Mouse (Mus musculus) liver, adult 2 months (tissue): ENCODE measurements around the gene Extl1. TPM values are rescaled to one million over a fixed set of nuclear protein-coding genes. Genes with fewer than 3 reads are reported as not detected.

Source experiments
- DNase-seq: peaks from one replicate; pipeline ENCODE4 v3.0.0-alpha.2; 2011; ENCODE audit warnings: low read depth, low spot score; ENCODE audit errors: extremely low read depth
- H3K27ac ChIP-seq: fragments of 200-500 bp; replicated peaks from 2 replicates; pipeline ENCODE4 v1.5.1; 2012; ENCODE audit warnings: low read depth, mild to moderate bottlenecking, control low read depth, inconsistent platforms, low read length; ENCODE audit not compliant: insufficient read depth
- H3K27me3 ChIP-seq: fragments of 200-500 bp; 2 replicates; pipeline ENCODE4 v1.6.1; 2012; ENCODE audit warnings: mild to moderate bottlenecking, moderate library complexity, low read length, inconsistent platforms; ENCODE audit not compliant: control insufficient read depth, insufficient read depth
- H3K36me3 ChIP-seq: fragments of 200-500 bp; 2 replicates; pipeline ENCODE4 v1.6.1; 2012; ENCODE audit warnings: low read length, inconsistent platforms; ENCODE audit not compliant: control insufficient read depth, insufficient read depth
- H3K4me1 ChIP-seq: fragments of 200-500 bp; 2 replicates; pipeline ENCODE4 v1.6.1; 2011; ENCODE audit warnings: low read length; ENCODE audit not compliant: control insufficient read depth, insufficient read depth
- H3K4me3 ChIP-seq: fragments of 200-500 bp; 2 replicates; pipeline ENCODE4 v1.5.1; 2011; ENCODE audit warnings: low read depth, mild to moderate bottlenecking, control low read depth, low read length, moderate library complexity; ENCODE audit not compliant: insufficient read depth
- H3K79me2 ChIP-seq: fragments of 200-500 bp; 2 replicates; pipeline ENCODE4 v1.6.1; 2012; ENCODE audit warnings: inconsistent platforms, mild to moderate bottlenecking, low read length, moderate library complexity; ENCODE audit not compliant: control insufficient read depth, insufficient read depth
- H3K9ac ChIP-seq: fragments of 200-500 bp; 2 replicates; pipeline ENCODE4 v1.6.1; 2012; ENCODE audit warnings: low read depth, mild to moderate bottlenecking, control low read depth, inconsistent platforms, low read length
- CTCF ChIP-seq: fragments of 200-500 bp; IDR thresholded peaks from 2 replicates; pipeline ENCODE4 v1.5.1; 2011; ENCODE audit warnings: low read depth, low read length, control low read depth
- POLR2A ChIP-seq: fragments of 200-500 bp; IDR thresholded peaks from 2 replicates; pipeline ENCODE4 v1.6.1; 2011; ENCODE audit warnings: low read length, control low read depth; ENCODE audit not compliant: insufficient read depth; ENCODE audit errors: extremely low read depth
- WGBS: fragments of 180-500 bp; shearing (Covaris S2); methylation state at CpG from one replicate; pipeline ENCODE4 v1.1.7; 2018; 5-methylcytosine and 5-hydroxymethylcytosine counted together
- polyA plus RNA-seq: library from polyadenylated mRNA; depleted of rRNA; stranded (reverse); fragments of >200 nt; gene quantifications from 2 replicates; pipeline ENCODE4 v1.2.3, GENCODE M21; 2012
- total RNA-seq: library from RNA; depleted of rRNA; stranded (reverse); fragments of >200 nt; gene quantifications from 2 replicates; pipeline ENCODE4 v1.2.3, GENCODE M21; 2014

Gene Extl1
- total and polyA plus RNA-seq, 2 experiments = 1.6 to 6.6 TPM

DNA sequence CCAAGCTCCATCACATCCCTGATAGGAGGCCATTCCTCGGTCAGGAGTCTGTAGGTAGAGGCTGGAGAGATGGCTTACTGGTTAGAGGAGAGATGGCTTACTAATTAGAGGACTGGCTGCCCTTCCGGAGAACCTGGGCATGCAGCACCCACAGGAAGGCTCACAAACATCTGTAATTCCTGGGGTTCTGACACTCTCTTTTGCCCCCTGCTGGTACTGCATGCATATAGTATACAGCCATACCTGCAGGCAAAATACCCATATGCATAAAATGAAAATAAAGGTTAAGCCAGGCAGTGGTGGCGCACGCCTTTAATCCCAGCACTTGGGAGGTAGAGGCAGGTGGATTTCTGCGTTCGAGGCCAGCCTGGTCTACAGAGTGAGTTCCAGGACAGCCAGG is 3.6 kb upstream of the Extl1 start:
- WGBS = 73% methylated on average over 6 of the region's 6 CpGs
- DNase-seq = no peak
- Histone ChIP-seq H3K9ac (no peak overlapping the region), H3K27me3 (no peaks in the 10 kb centered on the region), H3K27ac (no peak overlapping the region), H3K79me2 (no peaks in the 10 kb centered on the region), H3K4me3 (no peak overlapping the region), H3K4me1 (no peaks in the 10 kb centered on the region), H3K36me3 (no peaks in the 10 kb centered on the region)
- TF ChIP-seq POLR2A (no peak), CTCF (no peak)

DNA sequence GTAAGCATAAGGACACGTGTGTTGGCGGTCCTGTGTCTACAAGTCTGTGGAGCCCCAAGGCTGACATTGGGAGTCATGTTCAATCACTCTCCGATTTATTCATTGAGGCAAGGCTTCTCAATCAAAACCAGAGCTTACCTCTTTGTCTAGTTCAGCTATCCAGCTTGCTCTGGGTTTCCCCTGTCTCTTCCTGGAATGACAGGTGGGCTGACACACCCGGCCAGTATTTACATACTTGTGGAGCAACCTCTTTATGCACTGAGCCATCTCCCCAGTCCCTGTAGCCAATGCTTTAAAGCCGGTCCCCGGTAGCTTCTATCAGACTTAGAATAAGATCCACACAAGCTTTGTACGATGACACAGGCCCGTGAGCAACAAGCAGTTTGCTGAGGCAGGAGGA is 4.1 kb downstream of the Extl1 start:
- no peak overlapping the region for H3K9ac ChIP-seq
- no peak overlapping the region for H3K27ac ChIP-seq
- DNase-seq = no peak
- H3K36me3 ChIP-seq = no peaks in the 10 kb centered on the region
- WGBS = 78% methylated on average over 8 of the region's 8 CpGs
- H3K4me3 ChIP-seq = no peak overlapping the region
- no peaks in the 10 kb centered on the region for H3K79me2 ChIP-seq
- no peaks in the 10 kb centered on the region for H3K4me1 ChIP-seq
- no peaks in the 10 kb centered on the region for H3K27me3 ChIP-seq
- TF ChIP-seq CTCF = no peak
- TF ChIP-seq POLR2A = no peak

- Histone ChIP-seq H3K79me2 (no peaks in the 10 kb centered on the region), H3K4me3 (no peak overlapping the region), H3K27ac (no peak overlapping the region), H3K27me3 (no peaks in the 10 kb centered on the region), H3K9ac (no peak overlapping the region), H3K36me3 (no peaks in the 10 kb centered on the region), H3K4me1 (no peaks in the 10 kb centered on the region)
- WGBS = 63% methylated on average over 10 of the region's 10 CpGs
- no peak for DNase-seq
- TF ChIP-seq CTCF (no peak), POLR2A (no peak)
Observed at GRCm38 (mm10) chr4:134378089-134378615, 5.5 kb downstream of the Extl1 start.

DNA sequence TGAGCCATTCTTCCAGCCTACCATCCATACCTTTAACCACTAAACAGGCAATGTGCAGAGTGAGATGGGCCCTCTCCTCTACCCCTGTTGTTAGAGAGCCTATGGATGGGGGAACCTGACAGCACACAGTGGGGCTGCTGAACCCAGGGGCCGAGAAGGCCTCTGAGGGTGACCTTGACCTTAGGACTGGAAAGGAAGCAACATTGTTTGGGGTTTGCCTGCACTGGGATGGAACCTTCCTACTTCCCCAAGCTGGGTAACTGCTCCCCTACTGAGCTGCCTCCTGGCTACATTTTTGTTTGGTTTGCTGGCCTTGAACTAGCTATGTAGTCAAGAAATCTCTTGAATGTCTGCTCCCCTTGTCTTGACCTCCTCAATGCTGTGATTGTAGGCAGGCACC is 9.3 kb downstream of the Extl1 start:
- H3K4me1 ChIP-seq = 0 out of 2 replicates have a peak, but pooled peaks cover 2% of the 10 kb centered on the region
- no peak overlapping the region for H3K4me3 ChIP-seq
- H3K27me3 ChIP-seq = no peaks in the 10 kb centered on the region
- WGBS = 48% methylated on average over 1 of the region's 1 CpGs
- no peak overlapping the region for H3K9ac ChIP-seq
- TF ChIP-seq CTCF (no peak), POLR2A (no peak)
- no peak for DNase-seq
- H3K27ac ChIP-seq = no peak overlapping the region
- H3K36me3 ChIP-seq = no peaks in the 10 kb centered on the region
- no peaks in the 10 kb centered on the region for H3K79me2 ChIP-seq

GRCm38 (mm10) chr4:134373295-134373694 is 10.4 kb downstream of the Extl1 start:
- Histone ChIP-seq H3K36me3 (no peaks in the 10 kb centered on the region), H3K4me3 (no peak overlapping the region), H3K27me3 (no peaks in the 10 kb centered on the region), H3K27ac (no peak overlapping the region), H3K79me2 (no peaks in the 10 kb centered on the region), H3K9ac (no peak overlapping the region), H3K4me1 (0 out of 2 replicates have a peak, but pooled peaks cover 2% of the 10 kb centered on the region)
- WGBS = 84% methylated on average over 8 of the region's 8 CpGs
- no peak for DNase-seq
- TF ChIP-seq POLR2A (no peak), CTCF (no peak)

GRCm38 (mm10) chr4:134372294-134372747 is 11.3 kb downstream of the Extl1 start:
- WGBS = under 1% methylated on average over 16 of the region's 16 CpGs
- Histone ChIP-seq H3K27me3 (no peaks in the 10 kb centered on the region), H3K79me2 (no peaks in the 10 kb centered on the region), H3K4me1 (0 out of 2 replicates have a peak, but pooled peaks cover 2% of the 10 kb centered on the region), H3K27ac (peak overlapping the region; percentile 58), H3K9ac (peak overlapping the region; percentile 65), H3K4me3 (peak overlapping the region; percentile 56), H3K36me3 (no peaks in the 10 kb centered on the region)
- no peak for TF ChIP-seq CTCF
- TF ChIP-seq POLR2A = peak; percentile 71
- peak; percentile 75 for DNase-seq
